Mouse (Mus musculus): ENCODE results near the gene Cd274.

Cd274 gene

GRCm38 (mm10) chr19:29364076-29364475 is 3.2 kb upstream of the Cd274 start:
- in situ Hi-C loops (cut with MboI) = no loop called here

- in situ Hi-C loops (cut with MboI) = loop anchor here (5.0 kb wide), 1 partner anchor 127 kb away; no protein-coding TSS in a partner anchor
Observed at GRCm38 (mm10) chr19:29365105-29365504, 2.1 kb upstream of the Cd274 start.

GRCm38 (mm10) chr19:29366226-29366968 is 858 bp upstream of the Cd274 start:
- in situ Hi-C loops (cut with MboI) = loop anchor here (5.0 kb wide), 1 partner anchor 126 kb away; no protein-coding TSS in a partner anchor

GRCm38 (mm10) chr19:29368041-29368440 is 786 bp downstream of the Cd274 start:
- in situ Hi-C loops (cut with MboI) = loop anchor here (5.0 kb wide), 1 partner anchor 124 kb away; no protein-coding TSS in a partner anchor

GRCm38 (mm10) chr19:29368671-29369309 is 1.5 kb downstream of the Cd274 start:
- in situ Hi-C loops (cut with MboI) = loop anchor here (5.0 kb wide), 1 partner anchor 124 kb away; no protein-coding TSS in a partner anchor

- in situ Hi-C loops (cut with MboI) = no loop called here
Observed at GRCm38 (mm10) chr19:29370112-29370511, 2.9 kb downstream of the Cd274 start.

GRCm38 (mm10) chr19:29370545-29371283 is 3.5 kb downstream of the Cd274 start:
- in situ Hi-C loops (cut with MboI) = no loop called here

- in situ Hi-C loops (cut with MboI) = no loop called here
Observed at GRCm38 (mm10) chr19:29371284-29372081, 4.2 kb downstream of the Cd274 start.

GRCm38 (mm10) chr19:29372138-29372537 is 4.9 kb downstream of the Cd274 start:
- in situ Hi-C loops (cut with MboI) = no loop called here

GRCm38 (mm10) chr19:29372621-29373020 is 5.4 kb downstream of the Cd274 start:
- in situ Hi-C loops (cut with MboI) = no loop called here

- in situ Hi-C loops (cut with MboI) = no loop called here
Observed at GRCm38 (mm10) chr19:29373438-29373837, 6.2 kb downstream of the Cd274 start.

GRCm38 (mm10) chr19:29374947-29375346 is 7.7 kb downstream of the Cd274 start:
- in situ Hi-C loops (cut with MboI) = no loop called here

- in situ Hi-C loops (cut with MboI) = no loop called here
Observed at GRCm38 (mm10) chr19:29376382-29376781, 9.1 kb downstream of the Cd274 start.

- in situ Hi-C loops (cut with MboI) = no loop called here
Observed at GRCm38 (mm10) chr19:29379839-29380603, 12.8 kb downstream of the Cd274 start.

- in situ Hi-C loops (cut with MboI) = no loop called here
Observed at GRCm38 (mm10) chr19:29383368-29383767, 16.1 kb downstream of the Cd274 start.

- in situ Hi-C loops (cut with MboI) = no loop called here
Observed at GRCm38 (mm10) chr19:29384412-29384811, 17.2 kb downstream of the Cd274 start.

- in situ Hi-C loops (cut with MboI) = no loop called here
Observed at GRCm38 (mm10) chr19:29384994-29385393, 17.7 kb downstream of the Cd274 start.

GRCm38 (mm10) chr19:29385822-29386221 is 18.6 kb downstream of the Cd274 start:
- in situ Hi-C loops (cut with MboI) = no loop called here

- in situ Hi-C loops (cut with MboI) = no loop called here
Observed at GRCm38 (mm10) chr19:29388818-29389217, 21.6 kb downstream of the Cd274 start.

- in situ Hi-C loops (cut with MboI) = no loop called here
Observed at GRCm38 (mm10) chr19:29390483-29390882, 23.2 kb downstream of the Cd274 start.

GRCm38 (mm10) chr19:29391279-29391678 is 24.0 kb downstream of the Cd274 start:
- in situ Hi-C loops (cut with MboI) = no loop called here
